Mouse (Mus musculus) midbrain, embryonic 16.5 days (tissue): ENCODE measurements around the gene Podn. TPM values are rescaled to one million over a fixed set of nuclear protein-coding genes. Genes with fewer than 3 reads are reported as not detected.

ENCODE experiments used
- ATAC-seq: fragments of 200-750 bp; cut with Nextera tagmentation; 2 replicates; pipeline ENCODE4 v1.8.0; 2017; ENCODE audit warnings: moderate TSS enrichment
- H3K27ac ChIP-seq: fragments of 300-500 bp; sonication (generic); 2 replicates; pipeline ENCODE4 v1.5.1; 2014; ENCODE audit warnings: mild to moderate bottlenecking, low read length, mixed read lengths
- H3K27me3 ChIP-seq: fragments of 300-500 bp; sonication (generic); 2 replicates; pipeline ENCODE4 v1.6.1; 2014; ENCODE audit warnings: low read depth, low read length, mixed read lengths; ENCODE audit not compliant: control insufficient read depth, insufficient read depth
- H3K36me3 ChIP-seq: fragments of 300-500 bp; sonication (generic); 2 replicates; pipeline ENCODE4 v1.6.1; 2014; ENCODE audit warnings: mild to moderate bottlenecking, low read length, moderate library complexity, mixed read lengths; ENCODE audit not compliant: control insufficient read depth, insufficient read depth
- H3K4me1 ChIP-seq: fragments of 300-500 bp; sonication (generic); 2 replicates; pipeline ENCODE4 v1.6.1; 2014; ENCODE audit warnings: mild to moderate bottlenecking, low read length, mixed read lengths; ENCODE audit not compliant: control insufficient read depth, insufficient read depth
- H3K4me2 ChIP-seq: fragments of 300-500 bp; sonication (generic); 2 replicates; pipeline ENCODE4 v1.6.1; 2014; ENCODE audit warnings: mild to moderate bottlenecking, low read length, mixed read lengths
- H3K4me3 ChIP-seq: fragments of 300-500 bp; sonication (generic); 2 replicates; pipeline ENCODE4 v1.5.1; 2014; ENCODE audit warnings: low read depth, mild to moderate bottlenecking, low read length, moderate library complexity, mixed read lengths
- H3K9ac ChIP-seq: fragments of 300-500 bp; sonication (generic); 2 replicates; pipeline ENCODE4 v1.6.1; 2014; ENCODE audit warnings: low read depth, low read length, mixed read lengths
- H3K9me3 ChIP-seq: fragments of 300-500 bp; sonication (generic); replicated peaks from 2 replicates; pipeline ENCODE4 v1.6.1; 2014; ENCODE audit warnings: mild to moderate bottlenecking, low read length, mixed read lengths; ENCODE audit not compliant: control insufficient read depth, poor library complexity, severe bottlenecking
- WGBS: fragments of 180-500 bp; shearing (Covaris S2); extraction: QIAGEN DNeasy Blood & Tissue Kit; methylation state at CpG from one replicate; pipeline ENCODE4 v1.1.7; 2014; 5-methylcytosine and 5-hydroxymethylcytosine counted together
- polyA plus RNA-seq: library from polyadenylated mRNA; unstranded; fragments of >200 nt; fragmentation: Nextera tagmentation; extraction: Ambion mirVana; gene quantifications from 2 replicates; pipeline ENCODE4 v1.2.1, GENCODE M21; 2015

The Podn gene
- polyA plus RNA-seq, 1 experiment from 2014 or later = 0.51 TPM

- no peaks in the 10 kb centered on the region for H3K4me1 ChIP-seq
- ATAC-seq = no peak
- no peak overlapping the region for H3K4me3 ChIP-seq
- H3K27ac ChIP-seq = no peak overlapping the region
- H3K9ac ChIP-seq = no peak overlapping the region
- H3K4me2 ChIP-seq = no peak overlapping the region
- no peaks in the 10 kb centered on the region for H3K36me3 ChIP-seq
- H3K27me3 ChIP-seq = no peaks in the 10 kb centered on the region
- H3K9me3 ChIP-seq = no peaks in the 10 kb centered on the region
- WGBS = 74% methylated on average over 2 of the region's 2 CpGs
These were observed 81.8 kb downstream of the Podn start for GRCm38 (mm10) chr4:108014466-108014865.

GRCm38 (mm10) chr4:108008541-108008940, 87.7 kb downstream of the Podn start:
- no peak overlapping the region for H3K4me3 ChIP-seq
- no peaks in the 10 kb centered on the region for H3K9me3 ChIP-seq
- H3K4me1 ChIP-seq = no peaks in the 10 kb centered on the region
- no peak overlapping the region for H3K9ac ChIP-seq
- H3K4me2 ChIP-seq = no peak overlapping the region
- 83% methylated on average over 8 of the region's 8 CpGs for WGBS
- no peak for ATAC-seq
- no peaks in the 10 kb centered on the region for H3K36me3 ChIP-seq
- H3K27me3 ChIP-seq = no peaks in the 10 kb centered on the region
- no peak overlapping the region for H3K27ac ChIP-seq

GRCm38 (mm10) chr4:108007532-108008103, 88.6 kb downstream of the Podn start:
- Histone ChIP-seq H3K36me3 (no peaks in the 10 kb centered on the region), H3K27me3 (no peaks in the 10 kb centered on the region), H3K4me3 (no peak overlapping the region), H3K9ac (no peak overlapping the region), H3K4me2 (no peak overlapping the region), H3K4me1 (no peaks in the 10 kb centered on the region), H3K9me3 (no peaks in the 10 kb centered on the region), H3K27ac (no peak overlapping the region)
- no peak for ATAC-seq
- WGBS = 82% methylated on average over 7 of the region's 7 CpGs

- Histone ChIP-seq H3K4me3 (no peak overlapping the region), H3K36me3 (no peaks in the 10 kb centered on the region), H3K4me1 (no peaks in the 10 kb centered on the region), H3K27me3 (no peaks in the 10 kb centered on the region), H3K27ac (no peak overlapping the region), H3K9ac (no peak overlapping the region), H3K4me2 (no peak overlapping the region), H3K9me3 (no peaks in the 10 kb centered on the region)
- no peak for ATAC-seq
- 51% methylated on average over 7 of the region's 7 CpGs for WGBS
These were observed 90.9 kb downstream of the Podn start for GRCm38 (mm10) chr4:108005328-108005727.

GRCm38 (mm10) chr4:107999380-107999779, 96.9 kb downstream of the Podn start:
- 93% methylated on average over 1 of the region's 1 CpGs for WGBS
- H3K36me3 ChIP-seq = no peaks in the 10 kb centered on the region
- H3K9ac ChIP-seq = no peak overlapping the region
- H3K9me3 ChIP-seq = no peaks in the 10 kb centered on the region
- H3K4me1 ChIP-seq = no peaks in the 10 kb centered on the region
- H3K4me3 ChIP-seq = no peak overlapping the region
- ATAC-seq = no peak
- H3K4me2 ChIP-seq = no peak overlapping the region
- H3K27me3 ChIP-seq = no peaks in the 10 kb centered on the region
- no peak overlapping the region for H3K27ac ChIP-seq

- Histone ChIP-seq H3K4me3 (no peak overlapping the region), H3K9ac (no peak overlapping the region), H3K27me3 (no peaks in the 10 kb centered on the region), H3K4me2 (no peak overlapping the region), H3K9me3 (no peaks in the 10 kb centered on the region), H3K4me1 (no peaks in the 10 kb centered on the region), H3K27ac (no peak overlapping the region), H3K36me3 (no peaks in the 10 kb centered on the region)
- 27% methylated on average over 11 of the region's 11 CpGs for WGBS
- no peak for ATAC-seq
These were observed 97.5 kb downstream of the Podn start for GRCm38 (mm10) chr4:107998641-107999332.

GRCm38 (mm10) chr4:107996418-107996986, 99.7 kb downstream of the Podn start:
- H3K4me1 ChIP-seq = no peaks in the 10 kb centered on the region
- ATAC-seq = no peak
- 94% methylated on average over 7 of the region's 9 CpGs for WGBS
- H3K27ac ChIP-seq = no peak overlapping the region
- H3K27me3 ChIP-seq = no peaks in the 10 kb centered on the region
- H3K36me3 ChIP-seq = no peaks in the 10 kb centered on the region
- H3K9ac ChIP-seq = no peak overlapping the region
- H3K9me3 ChIP-seq = no peaks in the 10 kb centered on the region
- H3K4me3 ChIP-seq = no peak overlapping the region
- no peak overlapping the region for H3K4me2 ChIP-seq

GRCm38 (mm10) chr4:107995727-107996126, 100.5 kb downstream of the Podn start:
- Histone ChIP-seq H3K27me3 (no peaks in the 10 kb centered on the region), H3K9ac (no peak overlapping the region), H3K27ac (no peak overlapping the region), H3K4me2 (no peak overlapping the region), H3K9me3 (no peaks in the 10 kb centered on the region), H3K4me3 (no peak overlapping the region), H3K36me3 (no peaks in the 10 kb centered on the region), H3K4me1 (no peaks in the 10 kb centered on the region)
- 84% methylated on average over 6 of the region's 6 CpGs for WGBS
- no peak for ATAC-seq

GRCm38 (mm10) chr4:107995011-107995410, 101.2 kb downstream of the Podn start:
- no peak overlapping the region for H3K27ac ChIP-seq
- H3K4me1 ChIP-seq = no peaks in the 10 kb centered on the region
- H3K9me3 ChIP-seq = no peaks in the 10 kb centered on the region
- no peak overlapping the region for H3K9ac ChIP-seq
- WGBS = 95% methylated on average over 6 of the region's 6 CpGs
- no peak for ATAC-seq
- no peak overlapping the region for H3K4me3 ChIP-seq
- H3K4me2 ChIP-seq = no peak overlapping the region
- no peaks in the 10 kb centered on the region for H3K27me3 ChIP-seq
- H3K36me3 ChIP-seq = no peaks in the 10 kb centered on the region
